8 mouse cellular contexts compared by ENCODE assay signal in genomic region chr5:73539848-73540510, GRCm38 (mm10). TPM values are rescaled to one million over a fixed set of nuclear protein-coding genes. Genes with fewer than 3 reads are reported as not detected.
DNase-seq lines count a peak whose midpoint lies in the region; ATAC-seq and TF ChIP-seq lines count a peak whose summit lies in the region.

No protein-coding gene starts in this region.

- H3K9me3 ChIP-seq in heart, embryonic 11.5 days (replicated peaks; ENCODE audit: control insufficient read depth, low read length): no peaks in the 10 kb centered on the region
- no peaks in the 10 kb centered on the region for H3K9me3 ChIP-seq in hindbrain, embryonic 11.5 days (ENCODE audit: control insufficient read depth, low read length)

- no peak for ATAC-seq in heart, embryonic 11.5 days (replicated peaks; ENCODE audit: insufficient number of reproducible peaks, low FRiP score, low TSS enrichment)
- peak; percentile 57; the same call in 1 of the 2 replicates for ATAC-seq in hindbrain, embryonic 11.5 days (ENCODE audit: low FRiP score)

- no peak overlapping the region for H3K4me2 ChIP-seq in heart, embryonic 11.5 days
- no peak overlapping the region for H3K4me2 ChIP-seq in hindbrain, embryonic 11.5 days (replicated peaks; ENCODE audit: low read depth, low read length)

- H3K36me3 ChIP-seq in heart, embryonic 11.5 days (ENCODE audit: control insufficient read depth, insufficient read depth, low read length): 0 out of 2 replicates have a peak, but pooled peaks cover 2% of the 10 kb centered on the region
- H3K36me3 ChIP-seq in hindbrain, embryonic 11.5 days (ENCODE audit: control insufficient read depth, insufficient read depth, low read length): no peaks in the 10 kb centered on the region

- no peaks in the 10 kb centered on the region for H3K27me3 ChIP-seq in heart, embryonic 11.5 days (ENCODE audit: control insufficient read depth, insufficient read depth, low read length)
- H3K27me3 ChIP-seq in hindbrain, embryonic 11.5 days (ENCODE audit: control insufficient read depth, insufficient read depth, low read length): no peaks in the 10 kb centered on the region

- H3K4me3 ChIP-seq in heart, embryonic 11.5 days (ENCODE audit: low read depth, low read length): no peak overlapping the region
- no peak overlapping the region for H3K4me3 ChIP-seq in hindbrain, embryonic 11.5 days (ENCODE audit: low read depth, low read length)
- no peak overlapping the region for H3K4me3 ChIP-seq in layer of hippocampus, adult 2 months

- no peak overlapping the region for H3K9ac ChIP-seq in heart, embryonic 11.5 days (ENCODE audit: low read depth, low read length)
- no peak overlapping the region for H3K9ac ChIP-seq in hindbrain, embryonic 11.5 days (ENCODE audit: low read depth, low read length)

- 62% methylated on average over 6 of the region's 6 CpGs for WGBS in heart, embryonic 11.5 days (ENCODE audit: insufficient replicate concordance)
- WGBS in hindbrain, embryonic 11.5 days: 60% methylated on average over 6 of the region's 6 CpGs

- no peak overlapping the region for H3K27ac ChIP-seq in heart, embryonic 11.5 days (ENCODE audit: low read depth, low read length)
- no peak overlapping the region for H3K27ac ChIP-seq in hindbrain, embryonic 11.5 days (ENCODE audit: low read depth, low read length)
- peak overlapping the region; percentile 50; the same call in 1 of the 2 replicates for H3K27ac ChIP-seq in layer of hippocampus, adult 2 months

- peak; percentile 93 for DNase-seq in heart, adult 11 months
- peak; percentile 70 for DNase-seq in adrenal gland, postnatal 10 days
- DNase-seq in embryo, embryonic 9.5 days (ENCODE audit: extremely low spot score): peak; percentile 32
- DNase-seq in hindbrain, embryonic 11.5 days (ENCODE audit: low spot score): peak; percentile 67
- peak; percentile 60 for DNase-seq in layer of hippocampus, adult 2 months (ENCODE audit: low spot score in 2 of 2)
- DNase-seq in lung, postnatal 4 days: peak; percentile 55 to 61
- DNase-seq in right cerebral cortex, postnatal 4 days: peak; percentile 36

- no peaks in the 10 kb centered on the region for H3K4me1 ChIP-seq in heart, embryonic 11.5 days (ENCODE audit: control insufficient read depth, insufficient read depth, low read length)
- H3K4me1 ChIP-seq in hindbrain, embryonic 11.5 days (replicated peaks; ENCODE audit: control insufficient read depth, insufficient read depth, low read length): no peaks in the 10 kb centered on the region

- peak; percentile 92 for TF ChIP-seq CTCF in layer of hippocampus, adult 2 months (conservative IDR thresholded peaks at IDR 0.05)

RNA-seq across cellular contexts. Expression of gene Dcun1d4, which starts 59.2 kb away (rescaled TPM):
- 22.2 and 22.6 TPM in 2 replicates for polyA plus RNA-seq in heart, embryonic 11.5 days (2014; fragmentation: Nextera tagmentation; extraction: Ambion mirVana)
- 10 to 100 TPM; 27.9 to 32.0 TPM for total RNA-seq in adrenal gland, postnatal 10 days (2021)
- polyA plus RNA-seq in hindbrain, embryonic 11.5 days (2014; fragmentation: Nextera tagmentation; extraction: Ambion mirVana): 73.0 and 80.4 TPM in 2 replicates
- 100 to 1,000 TPM; 124 to 132 TPM for total RNA-seq in layer of hippocampus, adult 2 months (2021)

Comparison
In these comparisons a context has a peak if more than half of its experiments do, and no peak if none do; other contexts are left out.
1. DNase-seq: peak in every context shown above with its lines; median percentile 93 in heart, adult 11 months; 70 in adrenal gland, postnatal 10 days; 67 in hindbrain, embryonic 11.5 days; 60 in layer of hippocampus, adult 2 months; 58 in lung, postnatal 4 days; 36 in right cerebral cortex, postnatal 4 days; 32 in embryo, embryonic 9.5 days.